Mouse (Mus musculus) neural tube, embryonic 12.5 days (tissue): Measurements from ENCODE around the gene Zrsr1. TPM values are rescaled to one million over a fixed set of nuclear protein-coding genes. Genes with fewer than 3 reads are reported as not detected.

Experiments used
- ATAC-seq: fragments of 200-750 bp; cut with Nextera tagmentation; 2 replicates; pipeline ENCODE4 v1.8.0; 2017; ENCODE audit warnings: low read depth, mild to moderate bottlenecking, moderate TSS enrichment, moderate library complexity; ENCODE audit not compliant: low FRiP score
- H3K27ac ChIP-seq: fragments of 300-500 bp; sonication (generic); 2 replicates; pipeline ENCODE4 v1.5.1; 2016
- H3K27me3 ChIP-seq: fragments of 300-500 bp; sonication (generic); replicated peaks from 2 replicates; pipeline ENCODE4 v1.6.1; 2016; ENCODE audit warnings: mild to moderate bottlenecking
- H3K36me3 ChIP-seq: fragments of 300-500 bp; sonication (generic); 2 replicates; pipeline ENCODE4 v1.6.1; 2016; ENCODE audit warnings: mild to moderate bottlenecking
- H3K4me1 ChIP-seq: fragments of 300-500 bp; sonication (generic); 2 replicates; pipeline ENCODE4 v1.6.1; 2016
- H3K4me2 ChIP-seq: fragments of 300-500 bp; sonication (generic); replicated peaks from 2 replicates; pipeline ENCODE4 v1.6.1; 2016; ENCODE audit warnings: mild to moderate bottlenecking
- H3K4me3 ChIP-seq: fragments of 300-500 bp; sonication (generic); 2 replicates; pipeline ENCODE4 v1.5.1; 2016
- H3K9ac ChIP-seq: fragments of 300-500 bp; sonication (generic); 2 replicates; pipeline ENCODE4 v1.6.1; 2016; ENCODE audit warnings: mild to moderate bottlenecking
- H3K9me3 ChIP-seq: fragments of 300-500 bp; sonication (generic); 2 replicates; pipeline ENCODE4 v1.6.1; 2016; ENCODE audit warnings: mild to moderate bottlenecking
- WGBS: fragments of 180-500 bp; shearing (Covaris S2); methylation state at CpG from one replicate; pipeline ENCODE4 v1.1.7; 2016; 5-methylcytosine and 5-hydroxymethylcytosine counted together
- polyA plus RNA-seq: library from polyadenylated mRNA; unstranded; fragments of >200 nt; fragmentation: Nextera tagmentation; extraction: Ambion mirVana; gene quantifications from 2 replicates; pipeline ENCODE4 v1.2.1, GENCODE M21; 2016

The Zrsr1 gene
- polyA plus RNA-seq, 1 experiment from 2014 or later: 6.3 TPM

DNA sequence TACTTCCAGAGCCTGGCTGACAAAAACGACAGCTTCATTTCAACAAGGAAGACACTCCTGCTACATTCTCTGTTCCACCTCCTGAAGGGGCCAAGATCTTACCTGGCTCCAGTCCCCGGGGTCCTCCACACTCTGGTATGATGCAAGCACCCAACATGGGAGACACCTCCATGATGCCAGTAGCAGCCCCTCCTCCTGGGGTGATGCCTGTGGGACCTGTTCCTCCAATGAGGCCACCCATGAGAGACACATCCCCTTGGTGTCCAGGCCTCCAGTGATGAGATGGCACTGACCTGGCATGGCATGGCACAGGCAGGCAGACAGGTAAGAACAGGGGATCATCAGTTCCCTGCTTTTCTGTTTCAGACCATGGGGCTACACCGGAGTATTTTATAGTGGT lies 6.4 kb downstream of the Zrsr1 start:
- 91% methylated on average over 3 of the region's 3 CpGs for WGBS
- no peaks in the 10 kb centered on the region for H3K27me3 ChIP-seq
- H3K4me3 ChIP-seq: no peak overlapping the region
- 0 out of 2 replicates have a peak, but pooled peaks cover 7% of the 10 kb centered on the region for H3K9me3 ChIP-seq
- H3K27ac ChIP-seq: no peak overlapping the region
- H3K9ac ChIP-seq: no peak overlapping the region
- H3K4me2 ChIP-seq: no peak overlapping the region; the same call in 1 of the 2 replicates
- ATAC-seq: no peak
- H3K4me1 ChIP-seq: peaks cover 26% of the 10 kb centered on the region
- H3K36me3 ChIP-seq: peaks cover 21% of the 10 kb centered on the region; the same call in 1 of the 2 replicates

DNA sequence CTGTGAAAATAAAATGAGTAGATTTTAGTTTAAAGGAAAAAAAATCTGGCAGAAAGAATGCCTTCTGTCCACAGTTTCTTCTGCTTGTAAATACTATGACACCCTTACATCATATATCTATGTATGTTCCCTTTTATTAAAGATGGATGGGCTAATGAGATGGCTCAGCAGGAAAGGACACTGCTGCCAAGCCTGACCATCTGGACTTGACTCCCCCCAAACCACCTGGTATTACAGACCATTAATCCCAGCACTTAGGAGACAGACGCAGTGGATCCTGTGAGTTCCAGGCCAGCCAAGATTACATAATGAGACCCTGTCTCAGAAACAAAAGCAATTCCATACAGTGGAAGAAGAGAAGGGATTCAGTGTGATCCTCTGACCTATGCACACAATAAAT lies 6.9 kb downstream of the Zrsr1 start:
- WGBS: 68% methylated on average over 1 of the region's 1 CpGs
- no peaks in the 10 kb centered on the region for H3K27me3 ChIP-seq
- H3K9me3 ChIP-seq: 0 out of 2 replicates have a peak, but pooled peaks cover 6% of the 10 kb centered on the region
- no peak overlapping the region for H3K9ac ChIP-seq
- H3K4me1 ChIP-seq: peaks cover 26% of the 10 kb centered on the region
- no peak for ATAC-seq
- no peak overlapping the region for H3K4me2 ChIP-seq
- no peak overlapping the region for H3K4me3 ChIP-seq
- no peak overlapping the region for H3K27ac ChIP-seq
- peaks cover 17% of the 10 kb centered on the region; the same call in 1 of the 2 replicates for H3K36me3 ChIP-seq

DNA sequence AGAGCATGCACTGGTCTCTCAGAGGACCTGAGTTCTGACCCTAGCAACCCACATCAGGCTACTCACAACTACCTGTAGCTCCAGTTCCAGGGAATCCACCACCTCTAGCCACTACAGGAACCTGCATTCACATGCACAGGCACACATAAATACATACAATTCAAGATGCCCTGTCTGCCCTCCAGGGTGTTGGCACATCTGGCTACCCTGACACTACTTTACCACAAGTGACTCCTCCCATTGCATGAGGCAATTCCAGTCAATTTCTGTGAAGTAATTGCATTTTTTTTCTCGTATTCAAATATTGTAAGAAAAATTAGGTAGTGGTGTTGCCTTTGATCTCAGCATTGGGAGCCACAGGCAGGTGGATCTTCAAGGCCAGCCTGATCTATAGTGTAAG lies 7.4 kb downstream of the Zrsr1 start:
- 84% methylated on average over 1 of the region's 1 CpGs for WGBS
- H3K4me3 ChIP-seq: no peak overlapping the region

DNA sequence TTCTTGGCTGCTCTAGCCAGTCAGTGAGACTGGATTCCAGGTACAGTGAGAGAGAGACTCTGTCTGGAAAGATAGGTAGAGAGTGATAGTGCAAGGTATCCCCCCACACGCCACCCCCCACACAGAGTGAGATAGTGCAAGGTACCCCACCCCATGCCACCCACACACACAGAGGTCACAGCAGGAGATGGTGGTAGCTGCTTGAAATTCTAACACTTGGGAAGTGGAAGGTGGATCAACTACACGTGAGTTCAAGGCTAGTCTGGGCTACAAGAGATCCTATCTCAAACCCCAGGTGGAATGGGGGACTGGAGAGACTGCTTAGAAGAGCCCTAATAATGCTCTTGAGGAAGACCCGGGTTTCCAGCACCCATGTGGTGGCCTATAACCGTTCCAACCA lies 9.2 kb downstream of the Zrsr1 start:
- no peak for ATAC-seq
- H3K9me3 ChIP-seq: no peaks in the 10 kb centered on the region
- peak overlapping the region; percentile 69 for H3K4me3 ChIP-seq
- peaks cover 20% of the 10 kb centered on the region for H3K4me1 ChIP-seq
- peak overlapping the region; percentile 85 for H3K4me2 ChIP-seq
- no peak overlapping the region for H3K27ac ChIP-seq
- 45% methylated on average over 4 of the region's 4 CpGs for WGBS
- no peaks in the 10 kb centered on the region for H3K27me3 ChIP-seq
- H3K36me3 ChIP-seq: peaks cover 10% of the 10 kb centered on the region; the same call in 1 of the 2 replicates
- H3K9ac ChIP-seq: peak overlapping the region; percentile 73; the same call in 1 of the 2 replicates

More for the DNA sequence above, 7.4 kb downstream of the Zrsr1 start:
- Histone ChIP-seq H3K9me3 (0 out of 2 replicates have a peak, but pooled peaks cover under 1% of the 10 kb centered on the region), H3K9ac (no peak overlapping the region), H3K27ac (no peak overlapping the region), H3K27me3 (no peaks in the 10 kb centered on the region), H3K4me1 (peaks cover 26% of the 10 kb centered on the region), H3K36me3 (peaks cover 12% of the 10 kb centered on the region; the same call in 1 of the 2 replicates), H3K4me2 (no peak overlapping the region)
- ATAC-seq: no peak

DNA sequence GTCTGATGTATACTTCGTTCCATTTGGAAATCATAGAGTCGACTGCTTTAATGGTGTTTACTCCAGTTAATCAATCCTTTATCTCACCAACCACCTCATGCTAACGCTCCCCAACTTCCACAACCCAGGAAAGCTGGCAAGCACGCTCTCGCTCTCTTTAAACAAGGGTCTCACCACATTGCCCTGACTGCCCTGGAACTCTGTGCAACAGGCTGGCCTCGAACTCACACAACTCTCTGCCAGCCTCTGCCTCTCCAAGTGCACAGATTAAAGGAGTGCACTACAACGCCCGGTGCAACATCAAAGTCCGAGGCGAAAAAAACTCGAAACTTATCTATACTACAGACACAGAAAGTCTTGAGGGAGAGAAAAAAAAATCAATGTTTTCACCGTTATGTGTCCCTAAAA lies 9.7 kb downstream of the Zrsr1 start:
- Histone ChIP-seq H3K27ac (peak overlapping the region; percentile 85; the same call in 1 of the 2 replicates), H3K4me3 (peak overlapping the region; percentile 69), H3K9ac (peak overlapping the region; percentile 73), H3K27me3 (no peaks in the 10 kb centered on the region), H3K36me3 (peaks cover 10% of the 10 kb centered on the region; the same call in 1 of the 2 replicates), H3K4me2 (peak overlapping the region; percentile 85), H3K4me1 (peaks cover 15% of the 10 kb centered on the region), H3K9me3 (no peaks in the 10 kb centered on the region)
- WGBS: 5% methylated on average over 12 of the region's 12 CpGs
- peak; percentile 52 for ATAC-seq

DNA sequence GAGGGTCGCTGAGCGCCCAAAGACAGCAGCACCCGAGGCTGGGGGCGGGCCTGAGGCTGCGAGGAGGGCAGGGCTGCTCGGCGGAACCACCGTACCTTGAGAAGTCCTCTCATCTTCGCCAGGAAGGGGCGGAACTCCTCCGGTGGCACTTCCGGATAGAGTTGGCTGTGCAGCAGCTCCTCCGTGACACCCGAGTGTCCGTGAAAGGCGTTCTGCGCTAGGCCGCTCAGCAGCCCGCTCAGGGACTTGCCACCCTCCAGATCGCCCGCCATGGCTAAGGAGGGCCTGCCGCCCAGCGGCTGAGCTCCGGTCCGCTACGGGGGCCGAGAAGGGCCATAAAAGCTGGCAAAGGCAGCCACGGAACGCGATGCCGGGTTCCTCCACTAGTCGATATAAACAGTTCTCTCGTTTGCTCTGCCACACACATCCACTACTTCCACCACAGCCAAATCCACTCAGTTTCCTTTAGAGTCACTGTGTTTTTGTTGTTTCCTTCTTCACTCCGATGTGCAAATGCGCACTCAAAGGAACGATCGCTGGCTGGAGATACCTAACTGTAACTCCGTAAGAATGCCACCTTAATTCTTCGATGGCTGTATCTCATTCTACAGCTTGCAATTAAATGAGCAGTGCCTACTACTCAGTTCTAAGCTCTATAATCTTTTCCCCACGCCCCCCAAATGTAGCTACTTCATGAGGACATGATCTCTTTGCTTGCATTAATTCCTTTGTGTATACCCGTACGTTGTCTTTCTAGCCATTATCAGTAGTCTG lies 10.4 kb downstream of the Zrsr1 start, which contains the start of the genes Gm28048 and Commd1:
Gene Gm28048 (minus strand): TSS at position 107 of the 774 bp plus-strand sequence.
Gene Commd1 (minus strand): TSS at position 399 of the 774 bp plus-strand sequence.
- Histone ChIP-seq H3K9me3 (no peaks in the 10 kb centered on the region), H3K4me1 (peaks cover 9% of the 10 kb centered on the region), H3K9ac (peak within 1 kb of the TSS; percentile 73), H3K27ac (peak within 1 kb of the TSS; percentile 85), H3K4me2 (peak within 1 kb of the TSS; percentile 85), H3K27me3 (no peaks in the 10 kb centered on the region), H3K4me3 (peak within 1 kb of the TSS; percentile 69), H3K36me3 (peaks cover 10% of the 10 kb centered on the region; the same call in 1 of the 2 replicates)
- WGBS: 4% methylated on average over 42 of the region's 42 CpGs
- ATAC-seq: peak; percentile 93

DNA sequence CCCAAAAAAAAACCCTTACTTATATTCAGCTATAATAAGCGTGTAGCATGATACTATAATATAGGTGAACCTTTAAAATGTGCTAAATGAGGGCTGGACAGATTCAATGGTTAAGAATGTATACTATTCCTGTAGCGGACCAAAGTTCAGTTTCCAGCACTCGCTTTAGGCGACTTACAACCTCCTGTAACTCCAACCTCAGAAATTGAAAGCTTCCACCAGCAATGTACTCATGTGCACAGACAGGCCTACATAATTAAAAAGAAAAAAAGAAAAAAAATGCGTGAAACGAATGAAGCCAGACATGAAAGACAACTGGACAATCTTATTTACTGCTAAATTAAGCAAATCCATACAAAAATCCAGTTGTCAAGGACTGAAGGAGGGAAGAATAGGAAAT lies 11.0 kb downstream of the Zrsr1 start:
- no peaks in the 10 kb centered on the region for H3K27me3 ChIP-seq
- H3K4me3 ChIP-seq: no peak overlapping the region
- no peak overlapping the region for H3K27ac ChIP-seq
- H3K4me1 ChIP-seq: peaks cover 8% of the 10 kb centered on the region
- H3K4me2 ChIP-seq: peak overlapping the region; percentile 85; the same call in 1 of the 2 replicates
- WGBS: 80% methylated on average over 6 of the region's 6 CpGs
- no peaks in the 10 kb centered on the region for H3K9me3 ChIP-seq
- no peak overlapping the region for H3K9ac ChIP-seq
- peaks cover 6% of the 10 kb centered on the region; the same call in 1 of the 2 replicates for H3K36me3 ChIP-seq
- no peak for ATAC-seq

DNA sequence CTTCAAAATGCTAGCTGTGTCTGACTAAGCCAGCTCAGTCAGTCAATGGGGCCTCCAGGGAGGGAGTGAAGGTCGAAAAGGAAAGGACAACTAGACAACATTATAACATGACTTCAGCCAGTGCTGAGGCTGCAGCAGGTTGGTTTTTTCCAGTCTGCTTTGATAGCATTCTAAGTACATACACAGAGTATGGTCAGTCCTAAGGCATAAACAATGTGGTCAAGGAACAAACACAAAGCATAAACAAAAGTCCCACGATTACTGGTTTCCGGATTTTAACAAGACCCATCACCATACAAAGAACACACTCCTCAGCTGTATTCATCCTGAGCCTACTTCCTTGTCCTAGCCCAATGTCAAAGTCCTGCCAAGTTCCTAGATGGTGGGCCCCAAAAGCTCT lies 13.7 kb downstream of the Zrsr1 start:
- Histone ChIP-seq H3K9ac (no peak overlapping the region), H3K4me3 (no peak overlapping the region), H3K27ac (no peak overlapping the region), H3K36me3 (no peaks in the 10 kb centered on the region), H3K4me2 (no peak overlapping the region), H3K27me3 (no peaks in the 10 kb centered on the region), H3K4me1 (peaks cover 8% of the 10 kb centered on the region), H3K9me3 (no peaks in the 10 kb centered on the region)
- WGBS: 82% methylated on average over 3 of the region's 3 CpGs
- ATAC-seq: no peak

DNA sequence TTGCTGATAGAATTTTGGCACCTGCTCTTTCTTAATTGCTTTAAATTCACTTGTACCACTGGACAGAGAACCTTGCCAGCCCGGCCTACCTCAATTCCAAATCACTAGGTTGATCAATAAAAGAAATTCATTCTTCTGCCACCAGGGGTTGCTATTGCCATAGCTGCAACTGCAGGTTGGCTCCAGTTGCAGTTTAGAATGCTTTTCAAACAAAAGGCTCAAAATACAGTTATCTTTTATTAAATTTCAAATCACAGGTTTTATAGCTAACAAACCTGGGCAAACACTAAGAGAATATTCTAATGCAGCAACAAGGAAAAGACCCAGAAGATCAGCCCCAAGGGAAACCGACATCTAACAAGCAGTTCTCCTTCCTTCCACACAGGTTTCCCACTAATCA lies 15.6 kb downstream of the Zrsr1 start:
- Histone ChIP-seq H3K9ac (no peak overlapping the region), H3K4me1 (peaks cover 12% of the 10 kb centered on the region), H3K4me2 (no peak overlapping the region), H3K9me3 (no peaks in the 10 kb centered on the region), H3K27me3 (no peaks in the 10 kb centered on the region), H3K36me3 (no peaks in the 10 kb centered on the region), H3K27ac (no peak overlapping the region), H3K4me3 (no peak overlapping the region)
- ATAC-seq: no peak
- 47% methylated on average over 2 of the region's 2 CpGs for WGBS

DNA sequence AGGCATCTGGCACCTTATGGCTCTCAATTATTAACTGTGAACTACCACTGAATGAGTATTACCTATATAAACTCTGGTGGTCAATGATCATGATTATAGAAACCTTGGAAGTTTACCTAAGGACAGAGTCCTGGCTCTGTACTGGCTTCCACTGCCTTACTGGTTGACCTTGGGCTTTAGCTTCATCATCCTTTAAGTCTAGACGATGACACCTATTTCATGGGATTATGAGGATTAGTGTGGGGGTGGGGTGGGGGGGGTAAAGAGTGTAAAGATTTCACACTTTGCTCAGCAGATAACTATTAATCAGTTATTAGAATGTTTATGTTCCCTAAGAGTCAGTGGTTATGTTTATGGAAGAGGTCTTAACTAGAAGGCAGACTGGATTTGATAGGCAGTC lies 18.0 kb downstream of the Zrsr1 start:
- H3K27ac ChIP-seq: peak overlapping the region; percentile 86; the same call in 1 of the 2 replicates
- peaks cover 10% of the 10 kb centered on the region for H3K36me3 ChIP-seq
- peak overlapping the region; percentile 88; the same call in 1 of the 2 replicates for H3K9ac ChIP-seq
- H3K4me1 ChIP-seq: peaks cover 12% of the 10 kb centered on the region
- no peaks in the 10 kb centered on the region for H3K27me3 ChIP-seq
- ATAC-seq: peak; percentile 26
- H3K4me2 ChIP-seq: peak overlapping the region; percentile 94
- H3K4me3 ChIP-seq: peak overlapping the region; percentile 78
- H3K9me3 ChIP-seq: no peaks in the 10 kb centered on the region
- WGBS: 61% methylated on average over 1 of the region's 1 CpGs

DNA sequence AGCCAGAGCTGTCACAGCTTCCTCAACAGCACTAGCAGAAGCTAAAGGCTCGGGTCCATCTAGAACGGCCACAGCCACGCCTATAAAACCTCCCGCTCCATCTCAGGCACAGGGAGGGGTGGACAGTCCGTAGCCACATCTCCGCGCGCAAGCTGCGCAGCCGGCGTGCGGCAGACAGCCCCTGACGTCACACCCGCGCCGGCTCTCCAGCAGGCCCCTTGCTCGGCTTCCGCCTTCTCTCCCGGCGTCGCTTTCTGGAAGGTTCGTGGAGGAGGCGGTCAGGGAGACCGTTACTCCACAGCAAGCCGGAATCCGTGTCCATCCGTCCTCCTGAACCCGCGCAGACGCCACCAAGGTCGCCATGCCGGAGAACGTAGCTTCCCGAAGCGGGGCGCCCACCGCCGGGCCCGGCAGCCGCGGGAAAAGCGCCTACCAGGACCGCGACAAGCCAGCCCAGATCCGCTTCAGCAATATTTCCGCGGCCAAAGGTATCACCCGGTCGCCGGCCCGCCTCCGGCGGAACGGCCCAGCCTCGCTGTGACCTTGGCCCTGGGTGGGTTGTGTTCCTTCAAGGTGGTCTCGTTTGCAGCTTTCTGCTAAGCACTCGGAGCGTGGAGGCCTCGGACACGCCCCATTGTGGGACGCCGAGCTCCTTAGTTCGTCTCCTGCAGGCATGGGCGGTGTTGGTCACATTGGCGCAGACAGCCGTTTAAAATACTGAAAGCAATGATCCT lies 18.8 kb downstream of the Zrsr1 start, which contains the start of gene Cct4:
Gene Cct4 (plus strand): TSS at position 127 of the 734 bp plus-strand sequence.
- Histone ChIP-seq H3K36me3 (peaks cover 18% of the 10 kb centered on the region), H3K4me1 (peaks cover 12% of the 10 kb centered on the region), H3K9me3 (no peaks in the 10 kb centered on the region), H3K27ac (peak within 1 kb of the TSS; percentile 86), H3K9ac (peak within 1 kb of the TSS; percentile 88), H3K27me3 (no peaks in the 10 kb centered on the region), H3K4me2 (peak within 1 kb of the TSS; percentile 94), H3K4me3 (peak within 1 kb of the TSS; percentile 78)
- under 1% methylated on average over 66 of the region's 66 CpGs for WGBS
- ATAC-seq: peak; percentile 98
